9 mouse cellular contexts compared by ENCODE assay signal in the genomic region with DNA sequence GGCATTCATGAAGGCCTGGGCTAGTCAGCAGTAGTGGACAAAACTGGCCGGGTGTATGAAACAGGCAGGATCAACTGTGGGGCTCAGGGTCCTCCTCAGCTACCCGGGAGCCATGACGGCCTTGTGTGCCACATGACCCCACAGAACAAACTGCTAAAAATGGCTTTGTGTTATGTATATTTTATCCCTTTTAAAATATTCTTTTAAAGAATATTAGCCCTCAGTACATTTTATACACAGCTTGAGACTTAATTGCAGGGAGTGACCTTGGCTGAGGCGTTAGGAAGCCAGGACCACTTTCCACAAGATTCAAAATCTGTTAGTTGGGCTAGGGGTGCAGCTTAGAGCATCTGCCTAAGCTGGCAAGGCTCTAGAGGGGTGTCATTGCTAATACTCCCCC. TPM values are rescaled to one million over a fixed set of nuclear protein-coding genes. Genes with fewer than 3 reads are reported as not detected.
DNase-seq lines count a peak whose midpoint lies in the region; ATAC-seq and TF ChIP-seq lines count a peak whose summit lies in the region.
"Had no signal": no experiment of that assay in that cellular context is flagged by ENCODE, and none has a peak within 500 bp of the region (broad histone marks: within the 10 kb centered on the region; RNA-seq: fewer than 3 reads in every experiment).

No protein-coding gene starts in this region.

- TF ChIP-seq CTCF in G1E (IDR thresholded peaks at IDR 0.05; ENCODE audit: low read depth, low read length): no peak

- H3K27me3 ChIP-seq in heart, embryonic 12.5 days (replicated peaks): 0 out of 2 replicates have a peak, but pooled peaks cover 7% of the 10 kb centered on the region
- H3K27me3 ChIP-seq in G1E (ENCODE audit: insufficient read depth, low read length): peaks cover 2% of the 10 kb centered on the region; the same call in 1 of the 2 replicates
- no peaks in the 10 kb centered on the region for H3K27me3 ChIP-seq in forebrain, embryonic 15.5 days
- no peaks in the 10 kb centered on the region for H3K27me3 ChIP-seq in liver, embryonic 16.5 days (ENCODE audit: control insufficient read depth, insufficient read depth, low read depth, low read length)

- no peak overlapping the region for H3K27ac ChIP-seq in heart, embryonic 12.5 days (ENCODE audit: poor library complexity, severe bottlenecking)
- H3K27ac ChIP-seq in forebrain, embryonic 15.5 days (replicated peaks): peak overlapping the region; percentile 82
- no peak overlapping the region for H3K27ac ChIP-seq in liver, embryonic 16.5 days (ENCODE audit: low read length)

- H3K9me3 ChIP-seq in heart, embryonic 12.5 days (replicated peaks): no peaks in the 10 kb centered on the region
- H3K9me3 ChIP-seq in G1E (replicated peaks): no peaks in the 10 kb centered on the region
- H3K9me3 ChIP-seq in forebrain, embryonic 15.5 days: no peaks in the 10 kb centered on the region
- H3K9me3 ChIP-seq in liver, embryonic 16.5 days (replicated peaks; ENCODE audit: control insufficient read depth, low read length): no peaks in the 10 kb centered on the region

- WGBS in heart, embryonic 12.5 days: 62% methylated on average over 4 of the region's 4 CpGs
- 56% methylated on average over 4 of the region's 4 CpGs for WGBS in forebrain, embryonic 15.5 days
- WGBS in liver, embryonic 16.5 days (ENCODE audit: insufficient replicate concordance): 68% methylated on average over 4 of the region's 4 CpGs

- 0 out of 2 replicates have a peak, but pooled peaks cover 5% of the 10 kb centered on the region for H3K4me1 ChIP-seq in heart, embryonic 12.5 days (replicated peaks)
- H3K4me1 ChIP-seq in G1E (ENCODE audit: insufficient read depth, low read depth, low read length): peaks cover 46% of the 10 kb centered on the region
- H3K4me1 ChIP-seq in forebrain, embryonic 15.5 days: peaks cover 13% of the 10 kb centered on the region
- H3K4me1 ChIP-seq in liver, embryonic 16.5 days (ENCODE audit: control insufficient read depth, low read depth, low read length): peaks cover 5% of the 10 kb centered on the region

- H3K4me2 ChIP-seq in heart, embryonic 12.5 days: peak overlapping the region; percentile 68
- peak overlapping the region; percentile 50 for H3K4me2 ChIP-seq in forebrain, embryonic 15.5 days (replicated peaks)
- H3K4me2 ChIP-seq in liver, embryonic 16.5 days (ENCODE audit: low read depth, low read length): peak overlapping the region; percentile 72

- no peak overlapping the region for H3K9ac ChIP-seq in heart, embryonic 12.5 days
- peak overlapping the region; percentile 49 for H3K9ac ChIP-seq in forebrain, embryonic 15.5 days (replicated peaks)
- H3K9ac ChIP-seq in liver, embryonic 16.5 days (ENCODE audit: low read depth, low read length): peak overlapping the region; percentile 72

- no peak overlapping the region for H3K4me3 ChIP-seq in heart, embryonic 12.5 days
- peak overlapping the region; percentile 44; the same call in 1 of the 2 replicates for H3K4me3 ChIP-seq in G1E (ENCODE audit: low read depth, low read length)
- peak overlapping the region; percentile 35; the same call in 1 of the 2 replicates for H3K4me3 ChIP-seq in forebrain, embryonic 15.5 days
- no peak overlapping the region for H3K4me3 ChIP-seq in liver, embryonic 16.5 days (ENCODE audit: low read depth, low read length)

- no peaks in the 10 kb centered on the region for H3K36me3 ChIP-seq in heart, embryonic 12.5 days
- no peaks in the 10 kb centered on the region for H3K36me3 ChIP-seq in G1E (replicated peaks)
- H3K36me3 ChIP-seq in forebrain, embryonic 15.5 days: no peaks in the 10 kb centered on the region
- H3K36me3 ChIP-seq in liver, embryonic 16.5 days (ENCODE audit: control insufficient read depth, insufficient read depth): no peaks in the 10 kb centered on the region

- ATAC-seq in heart, embryonic 12.5 days (ENCODE audit: insufficient number of reproducible peaks, low FRiP score): no peak
- no peak for ATAC-seq in G1E (ENCODE audit: extremely low read depth, insufficient number of reproducible peaks, low FRiP score, poor library complexity, severe bottlenecking)
- peak; percentile 61 for ATAC-seq in forebrain, embryonic 15.5 days (replicated peaks)
- ATAC-seq in liver, embryonic 16.5 days (ENCODE audit: low read depth): no peak
- ATAC-seq in erythroid progenitor cell, adult 5-6 weeks (replicated peaks; ENCODE audit: low FRiP score, poor library complexity, severe bottlenecking): no peak

- DNase-seq in heart, adult 9 months (ENCODE audit: low spot score in 2 of 2): no peak
- peak; percentile 32 for DNase-seq in G1E (ENCODE audit: low spot score)
- DNase-seq in thymus, postnatal 10 days (ENCODE audit: low spot score in 2 of 2): no peak
- DNase-seq in urinary bladder, adult 18-20 months (ENCODE audit: low spot score in 2 of 2): no peak

RNA-seq across cellular contexts. Expression of a gene that starts 5.8 kb away (rescaled TPM):
- 255 and 272 TPM in 2 replicates for polyA plus RNA-seq in heart, embryonic 12.5 days (2016; fragmentation: Nextera tagmentation; extraction: Ambion mirVana)
- total RNA-seq in G1E (2014; fragmentation: Nextera tagmentation): 360 and 411 TPM in 2 replicates
- total RNA-seq in G1E (2017): 498 and 593 TPM in 2 replicates
- 203 and 230 TPM in 2 replicates for polyA plus RNA-seq in G1E (2012)
- polyA plus RNA-seq in forebrain, embryonic 15.5 days (2015; fragmentation: Nextera tagmentation; extraction: Ambion mirVana): 664 and 668 TPM in 2 replicates
- 93.6 and 95.8 TPM in 2 replicates for polyA plus RNA-seq in liver, embryonic 16.5 days (2015; fragmentation: Nextera tagmentation; extraction: Ambion mirVana)
- 456 and 552 TPM in 2 replicates for total RNA-seq in erythroid progenitor cell, adult 5-6 weeks (2015; ENCODE audit: low replicate concordance)
- 368 and 428 TPM in 2 replicates for total RNA-seq in erythroid progenitor cell, adult 5-6 weeks (2017; ENCODE audit: low replicate concordance)

RNA-seq across cellular contexts. Expression of a gene that starts 16.7 kb away (rescaled TPM):
- polyA plus RNA-seq in heart, embryonic 12.5 days (2016; fragmentation: Nextera tagmentation; extraction: Ambion mirVana): 0.26 TPM in 1 of 2 replicates, not detected in the other
- total RNA-seq in G1E (2014; fragmentation: Nextera tagmentation): not detected in 2 replicates
- not detected in 2 replicates for total RNA-seq in G1E (2017)
- polyA plus RNA-seq in G1E (2012): not detected in 2 replicates
- polyA plus RNA-seq in forebrain, embryonic 15.5 days (2015; fragmentation: Nextera tagmentation; extraction: Ambion mirVana): 1.2 and 1.9 TPM in 2 replicates
- polyA plus RNA-seq in liver, embryonic 16.5 days (2015; fragmentation: Nextera tagmentation; extraction: Ambion mirVana): not detected in 2 replicates
- not detected in 2 replicates for total RNA-seq in erythroid progenitor cell, adult 5-6 weeks (2015; ENCODE audit: low replicate concordance)
- not detected in 2 replicates for total RNA-seq in erythroid progenitor cell, adult 5-6 weeks (2017; ENCODE audit: low replicate concordance)
- total RNA-seq: CH12.LX had no signal

RNA-seq across cellular contexts. Expression of a gene that starts 45.5 kb away (rescaled TPM):
- polyA plus RNA-seq in heart, embryonic 12.5 days (2016; fragmentation: Nextera tagmentation; extraction: Ambion mirVana): 331 and 334 TPM in 2 replicates
- total RNA-seq in G1E (2014; fragmentation: Nextera tagmentation) (369 and 385 TPM in 2 replicates), G1E (2017) (393 and 558 TPM in 2 replicates)
- 39.0 and 61.0 TPM in 2 replicates for polyA plus RNA-seq in G1E (2012)
- 241 and 250 TPM in 2 replicates for polyA plus RNA-seq in forebrain, embryonic 15.5 days (2015; fragmentation: Nextera tagmentation; extraction: Ambion mirVana)
- polyA plus RNA-seq in liver, embryonic 16.5 days (2015; fragmentation: Nextera tagmentation; extraction: Ambion mirVana): 172 and 184 TPM in 2 replicates
- 160 and 173 TPM in 2 replicates for total RNA-seq in erythroid progenitor cell, adult 5-6 weeks (2015; ENCODE audit: low replicate concordance)
- total RNA-seq in erythroid progenitor cell, adult 5-6 weeks (2017; ENCODE audit: low replicate concordance): 455 and 477 TPM in 2 replicates

RNA-seq across cellular contexts. Expression of a gene that starts 60.0 kb away (rescaled TPM):
- 19.6 and 21.8 TPM in 2 replicates for polyA plus RNA-seq in heart, embryonic 12.5 days (2016; fragmentation: Nextera tagmentation; extraction: Ambion mirVana)
- total RNA-seq in G1E (2014; fragmentation: Nextera tagmentation) (13.8 and 26.1 TPM in 2 replicates), G1E (2017) (29.3 and 31.4 TPM in 2 replicates)
- polyA plus RNA-seq in G1E (2012): 8.3 and 8.7 TPM in 2 replicates
- polyA plus RNA-seq in forebrain, embryonic 15.5 days (2015; fragmentation: Nextera tagmentation; extraction: Ambion mirVana): 29.5 and 30.0 TPM in 2 replicates
- polyA plus RNA-seq in liver, embryonic 16.5 days (2015; fragmentation: Nextera tagmentation; extraction: Ambion mirVana): 6.0 and 8.4 TPM in 2 replicates
- total RNA-seq in erythroid progenitor cell, adult 5-6 weeks (2015; ENCODE audit: low replicate concordance): 13.4 and 13.7 TPM in 2 replicates
- total RNA-seq in erythroid progenitor cell, adult 5-6 weeks (2017; ENCODE audit: low replicate concordance): 8.6 and 10.3 TPM in 2 replicates

Comparison
In these comparisons a context has a peak if more than half of its experiments do, and no peak if none do; other contexts are left out.
1. H3K4me3 ChIP-seq: peak in G1E (single experiment) and forebrain, embryonic 15.5 days (single experiment); none in heart, embryonic 12.5 days (single experiment) and liver, embryonic 16.5 days (single experiment).
2. Peak in every context shown above with its lines, with median percentiles within 50 percentile points of each other: H3K4me2 ChIP-seq.